Comparison of ENCODE assay signal across 16 mouse cellular contexts in the genomic region with DNA sequence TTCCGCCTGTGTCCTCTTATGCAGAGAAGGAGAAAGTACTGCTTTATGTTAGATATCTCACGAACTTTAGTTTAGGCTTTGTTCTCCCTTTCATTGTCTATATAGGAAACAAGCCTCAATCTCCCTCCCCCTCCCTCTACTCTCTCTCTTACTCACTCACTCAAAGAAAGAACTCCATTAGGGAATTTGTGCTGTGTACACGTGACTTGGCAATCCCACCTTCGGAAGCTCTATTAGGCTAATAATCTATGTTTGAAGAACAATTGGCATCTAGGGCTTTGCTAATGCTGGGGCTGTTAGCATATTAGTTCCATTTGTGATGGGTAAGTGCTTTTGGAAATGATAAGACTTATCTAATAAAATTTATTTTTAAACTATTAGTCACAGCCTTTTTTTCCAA.
"Had no signal": no experiment of that assay in that cellular context is flagged by ENCODE, and none has a peak within 500 bp of the region (broad histone marks: within the 10 kb centered on the region; RNA-seq: fewer than 3 reads in every experiment).

No protein-coding gene starts in this region.

- H3K27me3 ChIP-seq: limb, embryonic 13.5 days; midbrain, embryonic 12.5 days had no signal

- H3K9me3 ChIP-seq: limb, embryonic 13.5 days; midbrain, embryonic 12.5 days had no signal

- H3K9ac ChIP-seq: limb, embryonic 13.5 days; liver, embryonic 14.5 days; midbrain, embryonic 12.5 days had no signal

- H3K4me3 ChIP-seq: limb, embryonic 13.5 days; midbrain, embryonic 12.5 days had no signal

- DNase-seq: kidney, adult 11 months; kidney, adult 9 months; kidney, postnatal 36 days; left cerebral cortex, postnatal 4 days; lung, adult 18-20 months; lung, postnatal 36 days; retina, postnatal 1 day; right cerebral cortex, postnatal 4 days; spleen, adult 18-20 months; thymus, adult 18-20 months; thymus, postnatal 14 days had no signal

- H3K27ac ChIP-seq: kidney, postnatal 0 days; limb, embryonic 13.5 days; liver, embryonic 14.5 days; midbrain, embryonic 12.5 days had no signal

- ATAC-seq: lung, postnatal 0 days had no signal

- H3K4me2 ChIP-seq: limb, embryonic 13.5 days; midbrain, embryonic 12.5 days had no signal

- H3K36me3 ChIP-seq: limb, embryonic 13.5 days; midbrain, embryonic 12.5 days had no signal
